Mouse (Mus musculus) left cerebral cortex, postnatal 10 days (tissue): ENCODE results near the gene Vmn1r76. TPM values are rescaled to one million over a fixed set of nuclear protein-coding genes. Genes with fewer than 3 reads are reported as not detected.

Source experiments
- DNase-seq, 2 experiments: peaks; one replicate each; pipeline ENCODE4 v3.0.0; 2021 to 2022; ENCODE audit warnings: low spot score in 2 of 2, mixed read lengths in 1 of 2; ENCODE audit errors: extremely low spot score in 1 of 2
- intact Hi-C: fragments of 180-260 bp; cut with DNase I; formaldehyde crosslinking; loops from one replicate; pipeline ENCODE4 v1.15.1; 2025
- total RNA-seq, 2 experiments: library from RNA; stranded (reverse); gene quantifications; 2 replicates each; pipeline ENCODE4 v1.2.3; 2021

The Vmn1r76 gene
- total RNA-seq: not detected

GRCm38 (mm10) chr7:11938113-11938512, at the start of gene Vmn1r76:
TSS of gene Vmn1r76 (minus strand) at chr7:11938213.
- intact Hi-C loops: no loop called here
- no peak for DNase-seq

GRCm38 (mm10) chr7:11972611-11973010, 34.6 kb upstream of the Vmn1r76 start:
- intact Hi-C loops: no loop called here
- DNase-seq: no peak

GRCm38 (mm10) chr7:11947991-11948390, 10.0 kb upstream of the Vmn1r76 start:
- intact Hi-C loops: no loop called here
- DNase-seq: no peak

GRCm38 (mm10) chr7:11874330-11874729, 63.7 kb downstream of the Vmn1r76 start, which contains the start of gene Vmn1r75:
TSS of gene Vmn1r75 (plus strand) at chr7:11874630.
- DNase-seq: no peak
- intact Hi-C loops: no loop called here

Other genes with a start within 250 kb of the Vmn1r76 start
- not detected for gene Vmn1r73, start 207.9 kb downstream of the Vmn1r76 start, total RNA-seq
- not detected for gene Vmn1r74, start 104.2 kb downstream of the Vmn1r76 start, total RNA-seq
- gene Vmn1r75, start 63.6 kb downstream of the Vmn1r76 start, total RNA-seq: not detected
- not detected for gene Vmn1r77, start 98.5 kb upstream of the Vmn1r76 start, total RNA-seq
- gene Vmn1r78, start 212.0 kb upstream of the Vmn1r76 start, total RNA-seq: not detected
- gene Vmn1r79, start 233.1 kb upstream of the Vmn1r76 start, total RNA-seq: not detected